Mouse (Mus musculus) cerebellum, adult (tissue): Measurements from ENCODE around the gene Armc9.

Source experiments
- ATAC-seq: cut with Nextera tagmentation; 2 replicates; pipeline ENCODE4 v1.9.2; 2017; ENCODE audit warnings: mild to moderate bottlenecking, moderate library complexity, mixed read lengths; ENCODE audit not compliant: insufficient number of reproducible peaks, low FRiP score, low TSS enrichment

Gene Armc9

GRCm38 (mm10) chr1:86307871-86308641 lies 153.5 kb downstream of the Armc9 start:
- ATAC-seq = no peak

DNA sequence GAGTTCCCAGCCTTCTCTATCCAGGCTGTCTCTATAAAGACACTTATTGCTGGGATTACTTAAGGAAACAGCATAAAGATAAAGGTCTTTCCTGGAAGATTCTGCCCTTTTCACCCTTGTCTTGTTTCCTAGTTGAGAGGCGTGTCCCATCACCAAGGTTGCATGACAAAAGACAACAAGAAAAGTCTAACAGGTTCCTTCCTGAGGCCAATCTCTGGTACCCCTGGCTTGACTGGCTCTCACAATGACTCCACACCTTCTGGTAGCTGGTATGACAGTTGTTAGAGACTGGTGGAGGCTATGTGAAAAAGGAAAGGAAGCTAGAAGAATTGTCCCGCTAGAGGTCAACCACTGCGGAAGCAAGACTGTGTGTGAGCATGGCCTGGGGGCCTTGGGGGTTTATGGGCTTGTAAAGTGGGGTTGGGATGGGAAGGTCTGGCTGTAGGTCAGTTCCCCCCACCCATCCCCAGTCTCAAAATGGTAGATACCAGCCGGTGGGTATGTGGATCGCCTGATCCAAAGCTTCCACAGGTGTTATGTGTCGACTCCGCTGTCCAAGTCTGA lies 154.8 kb downstream of the Armc9 start:
- no peak for ATAC-seq

DNA sequence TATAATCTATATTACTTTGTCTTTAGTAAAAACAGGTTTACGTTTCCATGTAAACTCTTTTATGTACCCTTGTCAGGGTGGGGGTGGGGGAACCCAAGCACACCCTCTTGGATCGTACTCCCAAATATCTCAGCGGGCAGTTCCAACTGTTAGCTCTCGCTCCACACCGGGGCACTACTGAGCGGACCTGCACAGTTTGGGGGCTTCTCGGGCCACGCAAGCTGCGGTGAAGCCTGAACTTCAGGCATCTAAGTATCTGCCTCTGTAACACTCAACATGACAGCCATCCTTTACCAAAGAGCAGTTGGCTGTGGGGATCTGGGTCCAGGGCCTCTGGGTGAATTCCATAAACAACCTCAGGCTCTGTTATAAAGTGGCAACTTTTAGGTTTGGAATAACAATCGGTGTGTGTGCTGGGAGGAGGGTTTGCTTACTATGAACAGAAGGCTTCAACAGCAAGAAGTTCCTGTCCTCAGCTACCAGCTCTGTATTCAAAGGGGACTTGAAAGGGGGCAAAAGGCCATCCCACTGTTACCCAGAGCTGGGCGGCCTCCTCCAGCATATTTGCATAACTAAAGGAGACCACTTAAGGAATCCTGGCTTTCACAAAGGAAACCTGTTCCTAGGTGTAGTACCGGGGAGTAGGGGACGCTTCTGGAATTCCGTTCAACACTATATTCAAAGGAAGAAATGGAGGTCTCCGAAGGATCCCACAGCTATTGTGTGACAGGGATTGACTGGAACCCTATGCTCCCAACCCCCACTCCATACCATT lies 156.1 kb downstream of the Armc9 start:
- no peak for ATAC-seq

DNA sequence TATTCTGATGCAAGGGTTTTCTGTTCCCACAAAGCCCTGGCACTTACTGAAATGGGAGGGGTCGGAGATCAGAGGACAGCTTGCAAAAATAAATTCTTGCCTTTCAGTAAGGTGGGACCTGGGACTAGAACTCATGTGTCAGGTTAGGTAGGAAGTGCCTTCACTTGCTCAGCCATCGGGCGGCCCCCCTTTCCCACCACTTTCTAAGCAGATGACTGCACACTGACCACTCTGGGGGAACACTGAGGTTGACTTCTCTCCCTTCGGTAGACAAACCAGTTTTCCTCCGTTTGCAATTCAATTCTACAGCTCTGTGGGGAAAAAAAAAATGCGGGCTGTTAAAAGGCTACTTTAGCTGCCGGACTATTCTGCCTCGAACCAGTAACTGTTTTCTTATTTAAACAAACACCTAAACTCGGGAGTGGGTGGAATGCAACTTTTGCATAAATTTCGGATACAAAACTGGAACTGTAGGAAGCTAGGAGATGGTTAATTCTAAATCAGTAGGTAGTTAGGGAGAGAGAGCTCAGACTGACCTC lies 157.0 kb downstream of the Armc9 start:
- no peak for ATAC-seq

GRCm38 (mm10) chr1:86312269-86312668 lies 157.7 kb downstream of the Armc9 start:
- ATAC-seq = no peak

- ATAC-seq = no peak
These were observed 158.7 kb downstream of the Armc9 start for GRCm38 (mm10) chr1:86313096-86313771.

DNA sequence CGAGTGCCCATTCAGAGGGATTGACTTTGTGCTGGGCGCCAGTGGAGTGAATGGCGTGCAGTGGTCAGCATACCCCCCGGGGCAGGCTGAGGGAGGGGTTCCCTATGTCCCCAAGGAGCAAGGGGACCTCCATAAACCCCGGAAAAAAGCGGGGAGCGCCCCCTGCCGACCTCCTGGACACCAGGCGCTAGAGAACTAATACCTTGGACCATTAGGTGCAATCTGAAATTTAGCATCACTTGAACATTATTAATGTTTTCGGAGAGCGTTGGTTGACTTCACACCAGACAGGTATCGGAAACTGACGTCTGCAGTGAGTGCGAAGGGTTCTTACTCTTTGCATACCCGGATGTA lies 159.2 kb downstream of the Armc9 start:
- ATAC-seq = no peak

GRCm38 (mm10) chr1:86320822-86321413 lies 166.3 kb downstream of the Armc9 start:
- ATAC-seq = no peak
